Mouse (Mus musculus) forebrain, embryonic 16.5 days (tissue): ENCODE results near the gene Pidd1. TPM values are rescaled to one million over a fixed set of nuclear protein-coding genes. Genes with fewer than 3 reads are reported as not detected.

Experiments used
- ATAC-seq: fragments of 200-750 bp; cut with Nextera tagmentation; 2 replicates; pipeline ENCODE4 v1.8.0; 2017; ENCODE audit warnings: mild to moderate bottlenecking, moderate library complexity
- H3K27ac ChIP-seq: fragments of 300-500 bp; sonication (generic); 2 replicates; pipeline ENCODE4 v1.5.1; 2014; ENCODE audit warnings: low read length, control low read depth
- H3K27me3 ChIP-seq: fragments of 300-500 bp; sonication (generic); replicated peaks from 2 replicates; pipeline ENCODE4 v1.6.1; 2014; ENCODE audit warnings: low read length; ENCODE audit not compliant: control insufficient read depth, insufficient read depth
- H3K36me3 ChIP-seq: fragments of 300-500 bp; sonication (generic); 2 replicates; pipeline ENCODE4 v1.6.1; 2014; ENCODE audit not compliant: control insufficient read depth, insufficient read depth
- H3K4me1 ChIP-seq: fragments of 300-500 bp; sonication (generic); replicated peaks from 2 replicates; pipeline ENCODE4 v1.6.1; 2014; ENCODE audit warnings: low read length; ENCODE audit not compliant: control insufficient read depth, insufficient read depth
- H3K4me2 ChIP-seq: fragments of 300-500 bp; sonication (generic); 2 replicates; pipeline ENCODE4 v1.6.1; 2014; ENCODE audit warnings: mild to moderate bottlenecking, low read length, control low read depth
- H3K4me3 ChIP-seq: fragments of 300-500 bp; sonication (generic); replicated peaks from 2 replicates; pipeline ENCODE4 v1.5.1; 2014; ENCODE audit warnings: mild to moderate bottlenecking, low read length, control low read depth
- H3K9ac ChIP-seq: fragments of 300-500 bp; sonication (generic); replicated peaks from 2 replicates; pipeline ENCODE4 v1.6.1; 2014; ENCODE audit warnings: low read depth, low read length, control low read depth
- H3K9me3 ChIP-seq: fragments of 300-500 bp; sonication (generic); 2 replicates; pipeline ENCODE4 v1.6.1; 2016; ENCODE audit warnings: low read length; ENCODE audit not compliant: control insufficient read depth
- WGBS: fragments of 180-500 bp; shearing (Covaris S2); extraction: QIAGEN DNeasy Blood & Tissue Kit; methylation state at CpG from one replicate; pipeline ENCODE4 v1.1.7; 2014; 5-methylcytosine and 5-hydroxymethylcytosine counted together
- polyA plus RNA-seq: library from polyadenylated mRNA; unstranded; fragments of >200 nt; fragmentation: Nextera tagmentation; extraction: Ambion mirVana; gene quantifications from 2 replicates; pipeline ENCODE4 v1.2.1, GENCODE M21; 2015

The Pidd1 gene
- polyA plus RNA-seq, 1 experiment from 2014 or later = 9.9 TPM

DNA sequence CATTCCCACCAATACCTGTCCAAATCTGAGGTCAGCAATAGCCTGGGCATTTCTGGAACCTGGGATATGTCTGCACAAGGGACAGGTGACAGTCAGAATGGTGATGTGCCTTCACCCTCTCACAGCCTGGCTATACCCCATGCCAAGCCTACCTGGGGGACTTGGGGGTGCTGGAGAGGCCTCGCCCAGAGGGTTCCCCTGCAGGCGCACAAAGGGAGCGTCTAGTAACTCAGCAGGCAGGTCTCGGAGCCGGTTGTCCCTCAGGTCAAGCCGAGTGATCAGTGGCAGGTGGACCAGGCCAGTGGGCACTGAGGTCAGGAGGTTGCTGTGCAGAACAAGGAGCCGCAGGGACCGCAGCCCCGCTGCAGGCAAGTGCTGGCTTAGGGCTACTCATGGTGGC is 2.4 kb downstream of the Pidd1 start:
- Histone ChIP-seq H3K27ac (no peak overlapping the region), H3K9me3 (no peaks in the 10 kb centered on the region), H3K4me2 (no peak overlapping the region), H3K9ac (no peak overlapping the region), H3K36me3 (no peaks in the 10 kb centered on the region; the same call in 1 of the 2 replicates), H3K4me3 (no peak overlapping the region), H3K27me3 (no peaks in the 10 kb centered on the region), H3K4me1 (peaks cover 25% of the 10 kb centered on the region)
- WGBS = 92% methylated on average over 9 of the region's 9 CpGs
- no peak for ATAC-seq

DNA sequence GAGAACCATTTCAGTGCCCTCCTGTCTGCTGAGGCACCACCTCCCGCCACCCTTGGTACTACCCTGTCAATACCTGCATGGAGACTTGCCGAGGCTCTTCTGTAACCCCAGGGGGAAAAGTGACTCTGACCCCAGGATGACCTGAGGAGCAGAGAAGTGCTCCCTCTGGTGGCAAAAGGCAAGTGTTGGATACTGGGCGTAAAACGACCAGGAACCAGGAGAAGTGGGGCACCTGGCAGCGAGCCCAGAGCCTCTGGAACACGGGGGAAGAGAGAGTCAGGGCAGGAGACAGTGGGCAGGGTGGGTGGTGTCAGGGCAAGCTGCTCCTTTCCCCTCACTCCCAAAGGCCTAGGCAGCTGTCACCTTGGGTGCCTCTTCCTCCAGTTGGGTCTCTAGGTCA is 3.2 kb downstream of the Pidd1 start:
- Histone ChIP-seq H3K27ac (no peak overlapping the region), H3K4me2 (no peak overlapping the region), H3K27me3 (no peaks in the 10 kb centered on the region), H3K36me3 (no peaks in the 10 kb centered on the region; the same call in 1 of the 2 replicates), H3K4me1 (peaks cover 33% of the 10 kb centered on the region), H3K9me3 (no peaks in the 10 kb centered on the region), H3K4me3 (no peak overlapping the region), H3K9ac (no peak overlapping the region)
- ATAC-seq = no peak
- WGBS = 23% methylated on average over 6 of the region's 6 CpGs

DNA sequence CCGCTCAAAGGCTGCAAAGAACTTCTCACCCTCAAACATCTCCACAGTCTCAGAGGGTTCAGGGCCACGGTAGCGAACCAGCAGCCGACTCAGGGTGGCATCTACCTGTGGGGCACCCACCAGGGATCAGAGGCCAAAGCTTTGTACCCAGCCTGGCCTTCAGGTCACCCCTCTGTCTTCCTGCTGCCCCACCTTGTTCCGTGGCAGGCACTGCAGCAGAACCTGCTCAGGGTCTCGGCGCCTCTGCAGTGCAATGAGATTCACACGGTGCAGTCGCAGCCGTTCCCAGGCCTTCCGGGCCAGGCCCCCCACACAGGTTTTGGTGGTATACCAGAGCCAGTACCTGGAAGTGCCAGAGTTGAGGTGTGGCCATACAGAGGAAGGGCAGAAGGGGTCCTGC is 4.0 kb downstream of the Pidd1 start:
- WGBS = 93% methylated on average over 11 of the region's 11 CpGs
- Histone ChIP-seq H3K4me1 (peaks cover 38% of the 10 kb centered on the region), H3K27ac (no peak overlapping the region), H3K9ac (no peak overlapping the region), H3K27me3 (no peaks in the 10 kb centered on the region), H3K9me3 (no peaks in the 10 kb centered on the region), H3K4me3 (no peak overlapping the region), H3K4me2 (no peak overlapping the region), H3K36me3 (no peaks in the 10 kb centered on the region; the same call in 1 of the 2 replicates)
- no peak for ATAC-seq

DNA sequence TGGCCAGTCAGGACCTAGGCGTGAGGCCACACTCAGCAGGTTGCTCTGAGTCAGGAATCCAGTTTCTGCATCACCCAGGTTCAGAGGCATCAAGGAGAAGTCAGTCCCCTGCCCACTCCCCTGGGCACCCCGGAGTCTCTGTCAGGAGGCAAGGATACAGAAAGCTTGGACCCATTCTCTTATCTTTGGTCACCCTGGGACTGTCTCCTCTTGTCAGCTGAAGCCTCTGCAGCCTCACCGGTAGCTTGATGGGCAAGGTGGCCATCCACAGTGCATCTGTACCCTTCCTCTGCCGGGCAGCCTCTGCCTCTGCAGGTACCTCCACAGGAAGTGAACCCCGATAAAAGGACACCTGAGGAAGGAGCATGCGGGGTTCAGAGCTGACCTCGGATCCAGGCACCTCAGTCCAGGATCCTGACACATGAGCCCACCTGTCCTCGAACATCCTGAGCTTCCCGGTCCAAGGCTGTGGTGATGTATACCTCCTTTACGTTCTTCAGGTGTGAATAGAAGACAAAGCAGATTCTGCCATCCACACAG is 4.6 kb downstream of the Pidd1 start:
- Histone ChIP-seq H3K9ac (no peak overlapping the region), H3K4me2 (no peak overlapping the region), H3K27ac (no peak overlapping the region), H3K4me3 (no peak overlapping the region), H3K27me3 (no peaks in the 10 kb centered on the region), H3K36me3 (no peaks in the 10 kb centered on the region; the same call in 1 of the 2 replicates), H3K4me1 (peaks cover 42% of the 10 kb centered on the region), H3K9me3 (no peaks in the 10 kb centered on the region)
- ATAC-seq = no peak
- WGBS = 92% methylated on average over 10 of the region's 10 CpGs

DNA sequence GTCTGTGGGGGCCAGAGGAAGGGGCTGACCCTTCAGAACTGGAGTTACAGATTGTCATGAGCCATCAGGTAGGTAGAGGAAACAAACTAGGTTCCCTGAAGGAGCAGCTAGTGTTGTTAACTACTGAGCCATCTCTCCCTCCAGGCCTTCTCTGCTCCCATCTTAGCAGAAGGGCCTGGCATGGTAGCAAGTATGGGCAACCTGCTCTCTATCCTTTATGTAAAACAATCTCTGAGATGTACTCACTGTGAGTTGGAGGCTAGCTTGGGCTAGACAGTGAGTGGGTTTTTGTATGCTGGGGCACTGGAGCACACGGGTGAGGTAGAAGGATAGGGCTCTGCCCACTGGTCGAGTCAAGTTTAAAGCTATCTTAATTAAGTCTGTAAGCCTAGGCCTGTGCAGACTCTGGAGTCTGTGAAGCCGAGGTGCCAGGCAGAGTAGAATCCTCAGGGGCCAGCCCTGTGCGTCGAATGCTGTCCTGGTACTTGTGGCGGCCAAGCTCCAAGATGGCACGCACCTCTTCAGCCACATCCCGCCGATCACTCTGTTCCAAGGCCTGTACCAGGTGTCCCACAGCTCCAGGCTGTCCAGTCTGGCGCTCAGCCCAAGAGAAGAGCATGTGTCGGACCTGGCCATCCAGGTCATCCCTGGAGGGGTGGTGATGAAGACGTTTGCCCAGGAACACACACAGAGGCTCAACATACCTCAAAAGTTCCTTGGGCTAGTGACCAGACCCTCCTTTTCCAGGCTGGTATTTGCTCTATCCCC is 5.4 kb downstream of the Pidd1 start:
- no peak overlapping the region for H3K4me2 ChIP-seq
- H3K27me3 ChIP-seq = no peaks in the 10 kb centered on the region
- no peaks in the 10 kb centered on the region for H3K9me3 ChIP-seq
- no peak overlapping the region for H3K9ac ChIP-seq
- ATAC-seq = no peak
- 91% methylated on average over 12 of the region's 12 CpGs for WGBS
- peaks cover 48% of the 10 kb centered on the region for H3K4me1 ChIP-seq
- no peak overlapping the region for H3K4me3 ChIP-seq
- H3K27ac ChIP-seq = no peak overlapping the region; the same call in 1 of the 2 replicates
- H3K36me3 ChIP-seq = no peaks in the 10 kb centered on the region; the same call in 1 of the 2 replicates

DNA sequence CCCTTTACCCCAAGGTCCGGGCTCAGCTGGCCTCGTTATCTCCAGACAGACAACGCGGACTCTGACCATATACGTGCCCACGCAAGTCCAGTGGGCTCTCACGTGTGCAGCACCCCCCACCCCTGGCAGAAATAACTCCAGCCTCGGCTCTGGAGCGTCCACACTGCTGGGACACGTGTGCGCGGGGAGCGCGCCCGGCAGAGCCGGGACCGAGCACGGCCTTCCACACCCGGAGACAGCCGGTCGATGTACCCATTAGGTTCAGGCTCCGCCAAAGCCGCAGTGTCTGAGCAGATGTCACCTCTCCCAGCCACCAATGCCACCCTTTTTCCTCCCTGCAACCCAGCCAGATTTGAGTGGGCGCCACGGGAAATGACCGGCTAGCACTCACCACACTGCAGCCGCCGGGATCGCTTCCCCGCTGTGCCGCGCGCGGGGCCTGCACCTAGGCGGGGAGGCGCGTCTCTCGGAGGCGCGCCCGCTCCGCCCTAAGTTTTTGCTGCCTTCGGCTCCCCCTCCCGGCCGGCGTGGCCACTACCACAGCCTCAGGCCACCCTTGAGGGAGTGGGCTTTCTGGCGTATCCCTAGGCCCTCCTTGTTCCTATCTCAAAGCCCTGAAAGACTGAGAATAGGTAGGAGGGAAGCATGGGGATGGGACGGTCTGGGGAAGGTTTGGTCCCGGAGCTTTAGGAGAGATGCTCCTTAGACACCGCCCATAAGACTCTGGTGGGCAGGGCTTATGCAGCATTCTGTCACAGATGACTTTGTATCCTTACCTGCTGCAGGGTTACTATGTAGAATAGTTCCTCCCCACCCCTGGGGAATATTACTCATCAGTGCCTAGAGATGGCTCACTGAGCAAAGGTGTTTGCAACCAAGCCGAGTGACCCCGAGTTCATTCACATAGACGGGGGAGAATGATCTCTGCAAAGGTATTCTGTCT is 6.4 kb downstream of the Pidd1 start, which contains the start of gene Slc25a22:
Slc25a22 (minus strand) TSS at position 715 of the 943 bp plus-strand sequence.
- Histone ChIP-seq H3K4me3 (peak within 1 kb of the TSS; percentile 70), H3K4me2 (peak within 1 kb of the TSS; percentile 89), H3K27ac (peak within 1 kb of the TSS; percentile 80), H3K9ac (peak within 1 kb of the TSS; percentile 88), H3K4me1 (peaks cover 48% of the 10 kb centered on the region), H3K27me3 (no peaks in the 10 kb centered on the region), H3K36me3 (no peaks in the 10 kb centered on the region; the same call in 1 of the 2 replicates), H3K9me3 (no peaks in the 10 kb centered on the region)
- WGBS = 5% methylated on average over 53 of the region's 53 CpGs
- ATAC-seq = peak; percentile 80

DNA sequence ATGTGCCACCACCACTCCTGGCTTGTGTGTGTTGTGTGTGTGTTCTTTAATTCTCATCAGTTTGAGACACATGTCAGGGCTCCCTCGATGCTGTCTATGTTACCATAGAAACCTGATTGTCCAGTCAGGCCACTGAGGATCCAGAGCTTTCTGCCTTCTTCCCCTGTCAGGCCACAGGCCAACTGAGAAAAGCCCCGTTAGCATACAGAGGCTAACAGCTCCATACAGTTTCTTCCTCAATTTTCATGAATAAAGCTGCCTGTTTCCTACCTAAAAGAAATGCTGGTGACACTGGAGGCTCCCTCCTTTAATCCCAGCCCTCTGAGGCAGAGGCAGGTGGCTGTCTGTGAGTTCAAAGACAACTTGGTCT is 7.3 kb downstream of the Pidd1 start:
- peak overlapping the region; percentile 88 for H3K9ac ChIP-seq
- no peak for ATAC-seq
- peak overlapping the region; percentile 70 for H3K4me3 ChIP-seq
- H3K27ac ChIP-seq = no peak overlapping the region
- H3K27me3 ChIP-seq = no peaks in the 10 kb centered on the region
- H3K9me3 ChIP-seq = no peaks in the 10 kb centered on the region
- WGBS = 35% methylated on average over 2 of the region's 2 CpGs
- H3K4me1 ChIP-seq = peaks cover 45% of the 10 kb centered on the region
- no peaks in the 10 kb centered on the region; the same call in 1 of the 2 replicates for H3K36me3 ChIP-seq
- H3K4me2 ChIP-seq = peak overlapping the region; percentile 89

DNA sequence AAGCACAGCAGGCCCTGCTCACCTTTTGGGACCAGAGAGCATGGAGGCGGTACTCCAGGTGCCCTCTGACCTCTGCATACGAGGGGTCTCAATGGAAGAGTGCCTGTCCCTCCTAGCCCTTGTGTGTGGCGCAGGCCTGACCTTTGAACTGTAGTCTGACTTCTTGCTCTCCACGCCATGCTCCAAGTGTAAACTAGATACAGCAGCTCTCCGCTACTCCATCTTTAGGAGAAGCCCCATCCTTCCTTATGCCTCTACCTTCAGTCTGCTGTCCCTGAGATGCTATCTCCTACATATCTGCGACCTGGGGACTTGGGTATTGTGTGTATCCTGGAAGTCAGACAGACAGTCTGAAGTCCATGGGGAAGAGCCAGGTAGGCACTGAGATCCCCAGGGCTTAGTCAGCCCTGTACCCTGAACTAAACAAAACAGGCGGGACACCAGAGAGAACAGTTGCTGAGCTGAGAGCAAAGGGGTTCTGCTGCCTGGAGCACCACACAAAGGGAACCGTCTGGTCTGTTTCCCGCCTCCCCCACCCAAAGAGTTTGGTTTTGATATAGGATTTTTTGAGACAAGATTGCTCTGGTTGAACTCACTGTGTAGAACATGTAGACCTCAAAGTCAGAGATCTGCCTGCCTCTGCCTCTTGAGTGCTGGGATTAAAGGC is 7.8 kb downstream of the Pidd1 start:
- H3K9me3 ChIP-seq = no peaks in the 10 kb centered on the region
- no peak overlapping the region for H3K9ac ChIP-seq
- H3K27ac ChIP-seq = no peak overlapping the region; the same call in 1 of the 2 replicates
- H3K36me3 ChIP-seq = peaks cover 4% of the 10 kb centered on the region
- no peaks in the 10 kb centered on the region for H3K27me3 ChIP-seq
- H3K4me2 ChIP-seq = peak overlapping the region; percentile 89
- peaks cover 45% of the 10 kb centered on the region for H3K4me1 ChIP-seq
- no peak for ATAC-seq
- WGBS = 79% methylated on average over 9 of the region's 9 CpGs
- H3K4me3 ChIP-seq = no peak overlapping the region
